Mouse (Mus musculus): ENCODE results near the gene Esrp2. TPM values are rescaled to one million over a fixed set of nuclear protein-coding genes. Genes with fewer than 3 reads are reported as not detected.

Gene Esrp2
- polyA plus RNA-seq, 1 experiment: 10.8 TPM

DNA sequence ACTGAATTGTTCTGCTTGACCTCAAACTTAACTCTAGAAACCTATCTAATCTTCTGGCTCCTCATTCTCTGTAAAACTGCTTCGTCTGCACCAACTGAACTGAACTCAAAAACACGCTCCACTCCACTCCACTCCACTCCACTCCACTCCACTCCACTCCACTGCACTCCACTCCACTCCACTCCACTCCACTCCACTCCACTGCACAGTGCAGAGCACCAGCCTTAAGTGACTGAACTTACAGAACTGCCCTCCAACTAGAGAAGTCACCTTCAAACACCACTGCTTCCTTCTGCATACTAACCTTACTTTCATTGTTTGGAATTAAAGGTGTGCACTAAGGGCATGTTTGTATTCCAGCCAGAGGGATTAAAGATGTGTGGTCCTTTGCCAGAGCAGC lies 24.7 kb downstream of the Esrp2 start:
- Histone ChIP-seq H3K9ac (ENCODE audit: low read depth, poor library complexity, severe bottlenecking) (no peak overlapping the region), H3K27ac (ENCODE audit: insufficient read depth, low read length) (peak overlapping the region; percentile 64; the same call in 1 of the 2 replicates), H3K9me3 (replicated peaks; ENCODE audit: control insufficient read depth, insufficient read depth, low read length, poor library complexity, severe bottlenecking) (no peaks in the 10 kb centered on the region), H3K4me1 (ENCODE audit: control insufficient read depth, insufficient read depth, low read length) (no peaks in the 10 kb centered on the region), H3K4me3 (ENCODE audit: low read depth, low read length) (no peak overlapping the region), H3K27me3 (ENCODE audit: control insufficient read depth, insufficient read depth, low read length, poor library complexity, severe bottlenecking) (no peaks in the 10 kb centered on the region), H3K36me3 (ENCODE audit: control insufficient read depth, insufficient read depth, low read length, poor library complexity, severe bottlenecking) (peaks cover 36% of the 10 kb centered on the region)
- TF ChIP-seq CTCF (IDR thresholded peaks at IDR 0.05; ENCODE audit: low read depth, low read length): no peak
- no peak for TF ChIP-seq POLR2A (IDR thresholded peaks at IDR 0.05; ENCODE audit: insufficient read depth, low read length)
- no peak for TF ChIP-seq EP300 (IDR thresholded peaks at IDR 0.05; ENCODE audit: insufficient read depth, low read depth, low read length)

DNA sequence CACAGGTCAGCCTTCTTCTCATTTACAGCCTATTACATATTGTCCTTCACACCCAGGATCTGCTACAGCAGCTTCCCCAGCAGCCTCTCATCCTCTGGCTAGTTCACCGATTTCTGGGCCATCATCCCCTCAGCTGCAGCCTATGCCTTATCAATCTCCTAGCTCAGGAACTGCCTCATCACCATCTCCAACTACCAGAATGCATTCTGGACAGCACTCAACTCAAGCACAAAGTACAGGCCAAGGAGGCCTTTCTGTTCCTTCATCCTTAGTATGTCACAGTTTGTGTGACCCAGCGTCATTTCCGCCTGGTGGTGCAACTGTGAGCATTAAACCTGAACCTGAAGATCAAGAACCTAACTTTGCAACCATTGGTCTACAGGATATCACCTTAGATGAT lies 28.0 kb downstream of the Esrp2 start:
- no peak overlapping the region for H3K9ac ChIP-seq (ENCODE audit: low read depth, poor library complexity, severe bottlenecking)
- no peak overlapping the region for H3K4me3 ChIP-seq (ENCODE audit: low read depth, low read length)
- H3K9me3 ChIP-seq (replicated peaks; ENCODE audit: control insufficient read depth, insufficient read depth, low read length, poor library complexity, severe bottlenecking): no peaks in the 10 kb centered on the region
- no peaks in the 10 kb centered on the region for H3K4me1 ChIP-seq (ENCODE audit: control insufficient read depth, insufficient read depth, low read length)
- peaks cover 42% of the 10 kb centered on the region for H3K36me3 ChIP-seq (ENCODE audit: control insufficient read depth, insufficient read depth, low read length, poor library complexity, severe bottlenecking)
- H3K27me3 ChIP-seq (ENCODE audit: control insufficient read depth, insufficient read depth, low read length, poor library complexity, severe bottlenecking): no peaks in the 10 kb centered on the region
- no peak for TF ChIP-seq POLR2A (IDR thresholded peaks at IDR 0.05; ENCODE audit: insufficient read depth, low read length)
- H3K27ac ChIP-seq (ENCODE audit: insufficient read depth, low read length): no peak overlapping the region

DNA sequence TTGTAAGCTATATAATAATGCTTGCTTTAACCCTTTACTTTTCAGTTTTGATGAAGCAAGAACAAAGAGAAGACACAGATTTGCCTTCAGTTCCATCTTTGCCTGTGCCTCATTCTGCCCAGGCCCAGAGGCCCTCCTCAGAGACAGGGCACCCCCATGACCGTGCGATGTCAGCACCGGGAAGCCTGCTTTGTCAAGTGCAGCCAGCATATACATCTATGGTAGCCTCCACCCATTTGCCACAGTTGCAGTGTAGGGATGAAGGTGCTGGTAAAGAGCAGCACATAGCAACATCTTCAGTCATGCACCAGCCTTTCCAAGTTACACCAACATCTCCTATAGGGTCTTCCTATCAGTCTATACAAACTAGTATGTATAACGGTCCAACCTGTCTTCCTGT lies 28.7 kb downstream of the Esrp2 start:
- Histone ChIP-seq H3K27me3 (ENCODE audit: control insufficient read depth, insufficient read depth, low read length, poor library complexity, severe bottlenecking) (no peaks in the 10 kb centered on the region), H3K4me3 (ENCODE audit: low read depth, low read length) (no peak overlapping the region), H3K9ac (ENCODE audit: low read depth, poor library complexity, severe bottlenecking) (no peak overlapping the region), H3K4me1 (ENCODE audit: control insufficient read depth, insufficient read depth, low read length) (no peaks in the 10 kb centered on the region), H3K27ac (ENCODE audit: insufficient read depth, low read length) (no peak overlapping the region), H3K36me3 (ENCODE audit: control insufficient read depth, insufficient read depth, low read length, poor library complexity, severe bottlenecking) (peaks cover 47% of the 10 kb centered on the region), H3K9me3 (replicated peaks; ENCODE audit: control insufficient read depth, insufficient read depth, low read length, poor library complexity, severe bottlenecking) (no peaks in the 10 kb centered on the region)
- TF ChIP-seq EP300 (IDR thresholded peaks at IDR 0.05; ENCODE audit: insufficient read depth, low read depth, low read length) (no peak), POLR2A (IDR thresholded peaks at IDR 0.05; ENCODE audit: insufficient read depth, low read length) (no peak), CTCF (IDR thresholded peaks at IDR 0.05; ENCODE audit: low read depth, low read length) (no peak)

DNA sequence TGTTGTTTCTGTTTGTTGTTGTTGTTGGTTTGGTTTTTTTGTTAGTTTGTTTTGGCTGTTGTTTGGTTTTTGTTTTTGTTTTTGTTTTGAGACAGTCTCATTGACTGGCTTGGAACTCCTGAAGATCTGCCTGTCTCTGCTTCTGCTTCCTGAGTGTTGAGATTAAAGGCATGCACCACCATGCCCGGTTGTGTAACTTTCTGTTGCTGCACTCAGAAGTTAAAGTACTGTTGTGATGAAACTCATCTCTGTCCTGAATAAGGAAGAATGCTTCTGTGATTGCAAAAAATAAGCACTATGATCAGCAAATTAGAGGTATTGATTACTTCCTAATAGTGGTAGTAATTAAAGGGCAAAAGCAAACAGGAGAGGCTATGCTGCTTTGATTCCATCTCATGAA lies 30.6 kb downstream of the Esrp2 start:
- peaks cover 50% of the 10 kb centered on the region for H3K36me3 ChIP-seq (ENCODE audit: control insufficient read depth, insufficient read depth, low read length, poor library complexity, severe bottlenecking)
- no peak overlapping the region for H3K27ac ChIP-seq (ENCODE audit: insufficient read depth, low read length)
- no peak overlapping the region for H3K9ac ChIP-seq (ENCODE audit: low read depth, poor library complexity, severe bottlenecking)
- H3K4me1 ChIP-seq (ENCODE audit: control insufficient read depth, insufficient read depth, low read length): no peaks in the 10 kb centered on the region
- H3K27me3 ChIP-seq (ENCODE audit: control insufficient read depth, insufficient read depth, low read length, poor library complexity, severe bottlenecking): no peaks in the 10 kb centered on the region
- no peaks in the 10 kb centered on the region for H3K9me3 ChIP-seq (replicated peaks; ENCODE audit: control insufficient read depth, insufficient read depth, low read length, poor library complexity, severe bottlenecking)
- TF ChIP-seq POLR2A (IDR thresholded peaks at IDR 0.05; ENCODE audit: insufficient read depth, low read length): no peak
- TF ChIP-seq CTCF (IDR thresholded peaks at IDR 0.05; ENCODE audit: low read depth, low read length): no peak
- TF ChIP-seq EP300 (IDR thresholded peaks at IDR 0.05; ENCODE audit: insufficient read depth, low read depth, low read length): no peak
- no peak overlapping the region for H3K4me3 ChIP-seq (ENCODE audit: low read depth, low read length)

DNA sequence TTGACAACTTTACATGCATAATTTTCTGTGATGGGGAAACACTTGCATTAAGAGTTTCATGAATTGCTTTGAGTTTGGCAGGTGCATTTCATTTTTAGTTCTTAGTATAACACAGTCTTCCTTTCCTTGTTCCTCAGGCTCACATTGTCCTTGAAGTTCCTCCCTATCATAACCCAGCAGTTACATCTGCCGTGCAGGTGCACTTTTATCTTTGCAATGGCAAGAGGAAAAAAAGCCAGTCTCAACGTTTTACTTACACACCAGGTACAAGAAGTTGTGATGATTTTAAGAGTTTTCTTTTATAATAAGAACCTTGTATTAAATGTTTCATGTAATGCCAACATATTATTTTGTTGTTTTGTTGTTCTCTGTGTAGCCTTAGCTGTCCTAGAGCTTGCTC lies 32.9 kb downstream of the Esrp2 start:
- H3K27ac ChIP-seq (ENCODE audit: insufficient read depth, low read length): no peak overlapping the region
- H3K27me3 ChIP-seq (ENCODE audit: control insufficient read depth, insufficient read depth, low read length, poor library complexity, severe bottlenecking): no peaks in the 10 kb centered on the region
- no peak for TF ChIP-seq POLR2A (IDR thresholded peaks at IDR 0.05; ENCODE audit: insufficient read depth, low read length)
- no peak for TF ChIP-seq EP300 (IDR thresholded peaks at IDR 0.05; ENCODE audit: insufficient read depth, low read depth, low read length)
- TF ChIP-seq CTCF (IDR thresholded peaks at IDR 0.05; ENCODE audit: low read depth, low read length): no peak
- no peaks in the 10 kb centered on the region for H3K4me1 ChIP-seq (ENCODE audit: control insufficient read depth, insufficient read depth, low read length)
- H3K4me3 ChIP-seq (ENCODE audit: low read depth, low read length): no peak overlapping the region
- H3K9ac ChIP-seq (ENCODE audit: low read depth, poor library complexity, severe bottlenecking): no peak overlapping the region
- H3K9me3 ChIP-seq (replicated peaks; ENCODE audit: control insufficient read depth, insufficient read depth, low read length, poor library complexity, severe bottlenecking): no peaks in the 10 kb centered on the region
- peaks cover 51% of the 10 kb centered on the region for H3K36me3 ChIP-seq (ENCODE audit: control insufficient read depth, insufficient read depth, low read length, poor library complexity, severe bottlenecking)

DNA sequence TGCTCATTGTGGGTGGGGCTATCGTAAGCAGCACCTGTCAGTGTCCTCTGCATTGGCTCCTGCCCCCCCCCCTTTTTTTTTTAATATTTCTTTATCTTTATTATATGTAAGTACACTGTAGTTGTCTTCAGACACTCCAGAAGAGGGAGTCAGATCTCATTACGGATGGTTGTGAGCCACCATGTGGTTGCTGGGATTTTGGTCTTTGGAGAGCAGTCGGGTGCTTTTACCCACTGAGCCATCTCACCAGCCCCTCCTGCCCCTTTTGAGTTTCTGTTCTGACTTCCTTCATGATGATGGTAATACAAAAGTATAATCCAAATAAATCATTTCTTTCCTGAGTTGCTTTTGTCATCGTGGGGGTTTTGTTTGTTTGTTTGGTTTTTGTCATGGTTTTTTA lies 34.5 kb downstream of the Esrp2 start:
- H3K36me3 ChIP-seq (ENCODE audit: control insufficient read depth, insufficient read depth, low read length, poor library complexity, severe bottlenecking): peaks cover 41% of the 10 kb centered on the region
- no peaks in the 10 kb centered on the region for H3K4me1 ChIP-seq (ENCODE audit: control insufficient read depth, insufficient read depth, low read length)
- H3K9me3 ChIP-seq (replicated peaks; ENCODE audit: control insufficient read depth, insufficient read depth, low read length, poor library complexity, severe bottlenecking): no peaks in the 10 kb centered on the region
- H3K27me3 ChIP-seq (ENCODE audit: control insufficient read depth, insufficient read depth, low read length, poor library complexity, severe bottlenecking): no peaks in the 10 kb centered on the region
- TF ChIP-seq CTCF (IDR thresholded peaks at IDR 0.05; ENCODE audit: low read depth, low read length) (no peak), POLR2A (IDR thresholded peaks at IDR 0.05; ENCODE audit: insufficient read depth, low read length) (no peak), EP300 (IDR thresholded peaks at IDR 0.05; ENCODE audit: insufficient read depth, low read depth, low read length) (no peak)
- no peak overlapping the region for H3K27ac ChIP-seq (ENCODE audit: insufficient read depth, low read length)
- no peak overlapping the region for H3K4me3 ChIP-seq (ENCODE audit: low read depth, low read length)
- H3K9ac ChIP-seq (ENCODE audit: low read depth, poor library complexity, severe bottlenecking): no peak overlapping the region

Other genes starting within 250 kb of the Esrp2 start
- 1.1 and 2.7 TPM in 2 replicates for gene Nrn1l, start 243.4 kb downstream of the Esrp2 start, polyA plus RNA-seq (2011; ENCODE audit: insufficient read depth, insufficient read length, low read depth, missing spikeins)
- 27.4 and 31.3 TPM in 2 replicates for gene Pskh1, start 236.5 kb downstream of the Esrp2 start, polyA plus RNA-seq (2011; ENCODE audit: insufficient read depth, insufficient read length, low read depth, missing spikeins)
- 0.78 and 1.7 TPM in 2 replicates for gene Ctrl, start 203.1 kb downstream of the Esrp2 start, polyA plus RNA-seq (2011; ENCODE audit: insufficient read depth, insufficient read length, low read depth, missing spikeins)
- gene Psmb10, start 198.5 kb downstream of the Esrp2 start, polyA plus RNA-seq (2011; ENCODE audit: insufficient read depth, insufficient read length, low read depth, missing spikeins): 46.1 and 53.1 TPM in 2 replicates
- 2.8 and 3.2 TPM in 2 replicates for gene Lcat, start 193.6 kb downstream of the Esrp2 start, polyA plus RNA-seq (2011; ENCODE audit: insufficient read depth, insufficient read length, low read depth, missing spikeins)
- gene Slc12a4, start 170.9 kb downstream of the Esrp2 start, polyA plus RNA-seq (2011; ENCODE audit: insufficient read depth, insufficient read length, low read depth, missing spikeins): 57.1 and 65.1 TPM in 2 replicates
- 0.47 and 0.48 TPM in 2 replicates for gene Dpep3, start 157.5 kb downstream of the Esrp2 start, polyA plus RNA-seq (2011; ENCODE audit: insufficient read depth, insufficient read length, low read depth, missing spikeins)
- 14.4 and 19.3 TPM in 2 replicates for gene Dus2, start 145.6 kb downstream of the Esrp2 start, polyA plus RNA-seq (2011; ENCODE audit: insufficient read depth, insufficient read length, low read depth, missing spikeins)
- gene Dpep2nb, start 131.0 kb downstream of the Esrp2 start, polyA plus RNA-seq (2011; ENCODE audit: insufficient read depth, insufficient read length, low read depth, missing spikeins): not detected in 2 replicates
- 8.7 and 8.8 TPM in 2 replicates for gene Ddx28, start 125.1 kb downstream of the Esrp2 start, polyA plus RNA-seq (2011; ENCODE audit: insufficient read depth, insufficient read length, low read depth, missing spikeins)
- 68.9 and 78.3 TPM in 2 replicates for gene Nfatc3, start 78.1 kb downstream of the Esrp2 start, polyA plus RNA-seq (2011; ENCODE audit: insufficient read depth, insufficient read length, low read depth, missing spikeins)
- 18.0 and 19.6 TPM in 2 replicates for gene Pla2g15, start 13.4 kb upstream of the Esrp2 start, polyA plus RNA-seq (2011; ENCODE audit: insufficient read depth, insufficient read length, low read depth, missing spikeins)
- gene Slc7a6, start 31.9 kb upstream of the Esrp2 start, polyA plus RNA-seq (2011; ENCODE audit: insufficient read depth, insufficient read length, low read depth, missing spikeins): 75.7 and 82.1 TPM in 2 replicates
- 45.1 and 50.3 TPM in 2 replicates for gene Slc7a6os, start 74.0 kb upstream of the Esrp2 start, polyA plus RNA-seq (2011; ENCODE audit: insufficient read depth, insufficient read length, low read depth, missing spikeins)
- gene Prmt7, start 74.0 kb upstream of the Esrp2 start, polyA plus RNA-seq (2011; ENCODE audit: insufficient read depth, insufficient read length, low read depth, missing spikeins): 88.7 and 107 TPM in 2 replicates
- 0.12 and 0.49 TPM in 2 replicates for gene Smpd3, start 201.0 kb upstream of the Esrp2 start, polyA plus RNA-seq (2011; ENCODE audit: insufficient read depth, insufficient read length, low read depth, missing spikeins)

All from ES-Bruce4 (cell line).